Mouse (Mus musculus): ENCODE data around the gene Cpvl. TPM values are rescaled to one million over a fixed set of nuclear protein-coding genes. Genes with fewer than 3 reads are reported as not detected.

Gene Cpvl
- polyA plus RNA-seq, 1 experiment from 2014 or later: 0.18 TPM

GRCm38 (mm10) chr6:53909446-53909845 is 69.0 kb downstream of the Cpvl start:
- Histone ChIP-seq H3K4me3 (ENCODE audit: low read depth, low read length) (no peak overlapping the region), H3K9ac (replicated peaks; ENCODE audit: low read depth) (no peak overlapping the region), H3K9me3 (ENCODE audit: low read length) (no peaks in the 10 kb centered on the region), H3K4me2 (replicated peaks; ENCODE audit: low read depth, low read length) (no peak overlapping the region), H3K36me3 (ENCODE audit: insufficient read depth, low read length) (no peaks in the 10 kb centered on the region), H3K27ac (ENCODE audit: low read length) (no peak overlapping the region), H3K4me1 (ENCODE audit: insufficient read depth, low read depth, low read length) (peaks cover 15% of the 10 kb centered on the region; the same call in 1 of the 2 replicates), H3K27me3 (replicated peaks; ENCODE audit: insufficient read depth, low read length) (no peaks in the 10 kb centered on the region)
- 27% methylated on average over 3 of the region's 5 CpGs for WGBS
- ATAC-seq (no peak), DNase-seq (ENCODE audit: low spot score) (no peak)
- no peak for TF ChIP-seq EP300 (IDR thresholded peaks at IDR 0.05)
- no peak for TF ChIP-seq CTCF (IDR thresholded peaks at IDR 0.05)

GRCm38 (mm10) chr6:53906871-53907270 is 71.6 kb downstream of the Cpvl start:
- no peaks in the 10 kb centered on the region for H3K9me3 ChIP-seq (ENCODE audit: low read length)
- no peak for ATAC-seq
- peaks cover 15% of the 10 kb centered on the region; the same call in 1 of the 2 replicates for H3K4me1 ChIP-seq (ENCODE audit: insufficient read depth, low read depth, low read length)
- H3K4me2 ChIP-seq (replicated peaks; ENCODE audit: low read depth, low read length): no peak overlapping the region
- WGBS: 53% methylated on average over 4 of the region's 4 CpGs
- TF ChIP-seq EP300 (IDR thresholded peaks at IDR 0.05): no peak
- no peak for TF ChIP-seq CTCF (IDR thresholded peaks at IDR 0.05)
- DNase-seq (ENCODE audit: low spot score): no peak
- H3K27ac ChIP-seq (ENCODE audit: low read length): no peak overlapping the region
- no peaks in the 10 kb centered on the region for H3K36me3 ChIP-seq (ENCODE audit: insufficient read depth, low read length)
- no peak overlapping the region for H3K4me3 ChIP-seq (ENCODE audit: low read depth, low read length)
- H3K27me3 ChIP-seq (replicated peaks; ENCODE audit: insufficient read depth, low read length): no peaks in the 10 kb centered on the region
- H3K9ac ChIP-seq (replicated peaks; ENCODE audit: low read depth): no peak overlapping the region

- DNase-seq (ENCODE audit: low spot score) (peak; percentile 49), ATAC-seq (peak; percentile 41)
- 6% methylated on average over 1 of the region's 1 CpGs for WGBS
- Histone ChIP-seq H3K27ac (ENCODE audit: low read length) (no peak overlapping the region), H3K27me3 (replicated peaks; ENCODE audit: insufficient read depth, low read length) (no peaks in the 10 kb centered on the region), H3K36me3 (ENCODE audit: insufficient read depth, low read length) (no peaks in the 10 kb centered on the region), H3K4me3 (ENCODE audit: low read depth, low read length) (no peak overlapping the region), H3K4me1 (ENCODE audit: insufficient read depth, low read depth, low read length) (peaks cover 15% of the 10 kb centered on the region; the same call in 1 of the 2 replicates), H3K9ac (replicated peaks; ENCODE audit: low read depth) (no peak overlapping the region), H3K4me2 (replicated peaks; ENCODE audit: low read depth, low read length) (no peak overlapping the region), H3K9me3 (ENCODE audit: low read length) (no peaks in the 10 kb centered on the region)
- peak; percentile 23; the same call in 1 of the 2 replicates for TF ChIP-seq EP300 (IDR thresholded peaks at IDR 0.05)
- TF ChIP-seq CTCF (IDR thresholded peaks at IDR 0.05): no peak
These were observed 72.4 kb downstream of the Cpvl start for GRCm38 (mm10) chr6:53906051-53906462.

- no peak overlapping the region for H3K4me2 ChIP-seq (replicated peaks; ENCODE audit: low read depth, low read length)
- no peak for DNase-seq (ENCODE audit: low spot score)
- peaks cover 15% of the 10 kb centered on the region; the same call in 1 of the 2 replicates for H3K4me1 ChIP-seq (ENCODE audit: insufficient read depth, low read depth, low read length)
- 61% methylated on average over 4 of the region's 4 CpGs for WGBS
- no peaks in the 10 kb centered on the region for H3K27me3 ChIP-seq (replicated peaks; ENCODE audit: insufficient read depth, low read length)
- no peak overlapping the region for H3K27ac ChIP-seq (ENCODE audit: low read length)
- TF ChIP-seq CTCF (IDR thresholded peaks at IDR 0.05) (no peak), EP300 (IDR thresholded peaks at IDR 0.05) (no peak)
- no peak overlapping the region for H3K4me3 ChIP-seq (ENCODE audit: low read depth, low read length)
- no peaks in the 10 kb centered on the region for H3K9me3 ChIP-seq (ENCODE audit: low read length)
- H3K36me3 ChIP-seq (ENCODE audit: insufficient read depth, low read length): no peaks in the 10 kb centered on the region
- ATAC-seq: no peak
- no peak overlapping the region for H3K9ac ChIP-seq (replicated peaks; ENCODE audit: low read depth)
These were observed 72.9 kb downstream of the Cpvl start for GRCm38 (mm10) chr6:53905576-53905975.

GRCm38 (mm10) chr6:53904703-53905395 is 73.6 kb downstream of the Cpvl start:
- ATAC-seq (peak; percentile 61), DNase-seq (ENCODE audit: low spot score) (peak; percentile 52)
- Histone ChIP-seq H3K4me3 (ENCODE audit: low read depth, low read length) (no peak overlapping the region), H3K36me3 (ENCODE audit: insufficient read depth, low read length) (no peaks in the 10 kb centered on the region), H3K4me2 (replicated peaks; ENCODE audit: low read depth, low read length) (no peak overlapping the region), H3K9me3 (ENCODE audit: low read length) (no peaks in the 10 kb centered on the region), H3K27ac (ENCODE audit: low read length) (peak overlapping the region; percentile 43), H3K4me1 (ENCODE audit: insufficient read depth, low read depth, low read length) (peaks cover 15% of the 10 kb centered on the region; the same call in 1 of the 2 replicates), H3K27me3 (replicated peaks; ENCODE audit: insufficient read depth, low read length) (no peaks in the 10 kb centered on the region), H3K9ac (replicated peaks; ENCODE audit: low read depth) (no peak overlapping the region)
- 67% methylated on average over 4 of the region's 4 CpGs for WGBS
- no peak for TF ChIP-seq CTCF (IDR thresholded peaks at IDR 0.05)
- TF ChIP-seq EP300 (IDR thresholded peaks at IDR 0.05): no peak

- 48% methylated on average over 3 of the region's 3 CpGs for WGBS
- Histone ChIP-seq H3K4me2 (replicated peaks; ENCODE audit: low read depth, low read length) (no peak overlapping the region), H3K9ac (replicated peaks; ENCODE audit: low read depth) (no peak overlapping the region), H3K4me3 (ENCODE audit: low read depth, low read length) (no peak overlapping the region), H3K27me3 (replicated peaks; ENCODE audit: insufficient read depth, low read length) (no peaks in the 10 kb centered on the region), H3K36me3 (ENCODE audit: insufficient read depth, low read length) (no peaks in the 10 kb centered on the region), H3K9me3 (ENCODE audit: low read length) (no peaks in the 10 kb centered on the region), H3K27ac (ENCODE audit: low read length) (peak overlapping the region; percentile 27; the same call in 1 of the 2 replicates), H3K4me1 (ENCODE audit: insufficient read depth, low read depth, low read length) (peaks cover 15% of the 10 kb centered on the region; the same call in 1 of the 2 replicates)
- no peak for TF ChIP-seq CTCF (IDR thresholded peaks at IDR 0.05)
- TF ChIP-seq EP300 (IDR thresholded peaks at IDR 0.05): peak; percentile 33; the same call in 1 of the 2 replicates
- DNase-seq (ENCODE audit: low spot score) (peak; percentile 79), ATAC-seq (peak; percentile 65)
These were observed 74.3 kb downstream of the Cpvl start for GRCm38 (mm10) chr6:53904186-53904585.
